Mouse (Mus musculus) liver, embryonic 14.5 days (tissue): ENCODE results near the gene Ppm1e.

Experiments
- CTCF ChIP-seq: IDR thresholded peaks from 2 replicates; pipeline ENCODE4 v1.5.1; 2016; ENCODE audit warnings: antibody characterized with exemption, low read depth, control low read depth
- EP300 ChIP-seq: IDR thresholded peaks from 2 replicates; pipeline ENCODE4 v1.6.1; 2016; ENCODE audit warnings: antibody characterized with exemption, low read depth

GRCm38 (mm10) chr11:87384551-87384950 lies 25.7 kb upstream of the Ppm1e start:
- TF ChIP-seq CTCF (no peak), EP300 (no peak)
